Mouse (Mus musculus): Measurements from ENCODE around the gene Unc13a. TPM values are rescaled to one million over a fixed set of nuclear protein-coding genes. Genes with fewer than 3 reads are reported as not detected.

Unc13a gene
- polyA plus RNA-seq, 1 experiment from 2014 or later, result 0.20 TPM

DNA sequence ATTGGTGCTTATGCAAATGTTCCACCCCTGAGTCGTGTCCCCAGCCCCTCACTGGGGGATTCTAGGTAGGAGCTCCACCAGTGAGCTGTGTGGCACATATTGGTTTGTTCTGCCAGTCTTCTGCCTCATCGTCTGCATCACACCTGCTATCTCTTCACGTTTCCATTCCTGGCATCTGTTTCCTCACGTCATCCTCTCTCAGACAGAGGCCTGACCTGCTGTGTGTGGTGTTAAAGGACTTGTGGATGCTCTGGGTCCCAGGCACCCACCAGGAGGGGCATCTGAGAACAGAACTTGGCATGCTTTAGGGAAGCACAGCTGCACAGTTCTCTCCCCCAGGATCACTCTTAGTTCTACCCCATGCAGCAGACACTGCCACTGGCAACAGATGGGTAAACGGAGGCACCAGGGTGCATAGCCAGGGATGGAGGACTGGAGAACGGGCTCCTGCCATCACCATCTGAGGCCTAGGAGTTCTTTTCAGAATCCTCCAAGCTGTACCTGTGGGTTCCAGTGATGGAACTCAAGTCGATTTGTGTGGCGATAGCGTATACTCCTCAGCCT, 4.0 kb upstream of the Unc13a start:
- peaks cover 50% of the 10 kb centered on the region for H3K4me1 ChIP-seq (replicated peaks)
- WGBS (ENCODE audit: insufficient replicate concordance), result 40% methylated on average over 9 of the region's 9 CpGs

DNA sequence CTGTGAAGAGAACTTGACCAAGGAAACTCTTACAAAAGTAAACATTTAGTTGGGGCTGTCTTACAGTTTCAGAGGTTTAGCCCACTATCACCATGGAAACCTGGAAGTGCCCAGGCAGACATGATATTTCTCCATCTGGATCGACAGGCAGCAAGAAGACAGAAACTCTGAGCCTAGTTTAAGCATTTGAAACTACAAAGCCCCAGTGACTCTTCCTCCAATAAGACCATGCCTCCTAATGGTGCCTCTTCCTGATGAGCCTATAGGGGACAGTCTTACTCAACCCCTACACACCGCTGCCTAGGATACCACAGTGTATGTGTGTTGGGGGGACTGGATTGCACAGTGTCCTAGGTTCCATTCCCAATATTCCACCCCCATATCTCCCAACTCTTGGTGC, 2.5 kb upstream of the Unc13a start:
- no peaks in the 10 kb centered on the region for H3K9me3 ChIP-seq (replicated peaks)
- H3K36me3 ChIP-seq, result no peaks in the 10 kb centered on the region
- H3K27ac ChIP-seq, result no peak overlapping the region
- peaks cover 58% of the 10 kb centered on the region for H3K4me1 ChIP-seq (replicated peaks)
- WGBS (ENCODE audit: insufficient replicate concordance), result 55% methylated on average over 2 of the region's 2 CpGs
- H3K4me2 ChIP-seq, result no peak overlapping the region
- no peak overlapping the region for H3K4me3 ChIP-seq (replicated peaks)
- H3K9ac ChIP-seq, result no peak overlapping the region
- H3K27me3 ChIP-seq, result peaks cover 32% of the 10 kb centered on the region
- no peak for ATAC-seq (ENCODE audit: low read depth)
- no peak for DNase-seq

More for the DNA sequence above, 4.0 kb upstream of the Unc13a start:
- Histone ChIP-seq H3K4me3 (replicated peaks) (peak overlapping the region; percentile 76), H3K9ac (peak overlapping the region; percentile 81), H3K4me2 (peak overlapping the region; percentile 89), H3K36me3 (no peaks in the 10 kb centered on the region), H3K27me3 (peaks cover 28% of the 10 kb centered on the region), H3K9me3 (replicated peaks) (no peaks in the 10 kb centered on the region), H3K27ac (peak overlapping the region; percentile 77)
- ATAC-seq (ENCODE audit: low read depth), result no peak
- DNase-seq, result no peak

DNA sequence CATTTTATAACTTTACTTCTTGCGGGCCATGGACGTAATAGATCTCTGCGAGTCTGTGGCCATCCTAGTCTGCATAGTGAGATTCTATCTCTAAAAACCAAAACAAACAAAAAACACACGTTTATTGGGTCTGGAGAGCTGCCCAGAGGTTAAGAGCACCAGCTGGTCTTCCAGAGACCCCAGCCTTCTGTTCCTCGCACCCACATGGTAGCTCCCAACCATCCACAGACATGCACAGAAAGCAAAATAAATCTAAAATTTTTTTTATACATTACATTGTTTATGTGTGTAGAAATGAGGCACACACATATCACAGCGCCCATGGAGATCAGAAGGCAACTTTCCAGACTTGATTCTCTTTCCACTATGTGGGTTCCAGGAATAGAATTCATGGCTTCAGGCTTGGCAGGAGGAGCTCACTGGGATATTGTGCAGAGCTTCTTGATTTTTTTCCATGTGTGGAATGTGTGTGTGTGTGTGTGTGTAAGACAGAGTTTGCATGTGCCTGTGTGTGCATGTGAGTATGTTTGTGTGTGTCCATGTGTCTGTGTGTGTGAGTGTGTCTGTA, 695 bp upstream of the Unc13a start:
- no peak overlapping the region for H3K27ac ChIP-seq
- H3K4me1 ChIP-seq (replicated peaks), result peaks cover 62% of the 10 kb centered on the region
- peak overlapping the region; percentile 83 for H3K4me2 ChIP-seq
- H3K4me3 ChIP-seq (replicated peaks), result peak overlapping the region; percentile 58
- ATAC-seq (ENCODE audit: low read depth), result no peak
- no peaks in the 10 kb centered on the region for H3K9me3 ChIP-seq (replicated peaks)
- WGBS (ENCODE audit: insufficient replicate concordance), result 64% methylated on average over 6 of the region's 6 CpGs
- H3K9ac ChIP-seq, result 0 out of 2 replicates have a peak overlapping the region, but pooled peaks have one; percentile 4
- DNase-seq, result no peak
- H3K27me3 ChIP-seq, result peaks cover 43% of the 10 kb centered on the region
- no peaks in the 10 kb centered on the region for H3K36me3 ChIP-seq

DNA sequence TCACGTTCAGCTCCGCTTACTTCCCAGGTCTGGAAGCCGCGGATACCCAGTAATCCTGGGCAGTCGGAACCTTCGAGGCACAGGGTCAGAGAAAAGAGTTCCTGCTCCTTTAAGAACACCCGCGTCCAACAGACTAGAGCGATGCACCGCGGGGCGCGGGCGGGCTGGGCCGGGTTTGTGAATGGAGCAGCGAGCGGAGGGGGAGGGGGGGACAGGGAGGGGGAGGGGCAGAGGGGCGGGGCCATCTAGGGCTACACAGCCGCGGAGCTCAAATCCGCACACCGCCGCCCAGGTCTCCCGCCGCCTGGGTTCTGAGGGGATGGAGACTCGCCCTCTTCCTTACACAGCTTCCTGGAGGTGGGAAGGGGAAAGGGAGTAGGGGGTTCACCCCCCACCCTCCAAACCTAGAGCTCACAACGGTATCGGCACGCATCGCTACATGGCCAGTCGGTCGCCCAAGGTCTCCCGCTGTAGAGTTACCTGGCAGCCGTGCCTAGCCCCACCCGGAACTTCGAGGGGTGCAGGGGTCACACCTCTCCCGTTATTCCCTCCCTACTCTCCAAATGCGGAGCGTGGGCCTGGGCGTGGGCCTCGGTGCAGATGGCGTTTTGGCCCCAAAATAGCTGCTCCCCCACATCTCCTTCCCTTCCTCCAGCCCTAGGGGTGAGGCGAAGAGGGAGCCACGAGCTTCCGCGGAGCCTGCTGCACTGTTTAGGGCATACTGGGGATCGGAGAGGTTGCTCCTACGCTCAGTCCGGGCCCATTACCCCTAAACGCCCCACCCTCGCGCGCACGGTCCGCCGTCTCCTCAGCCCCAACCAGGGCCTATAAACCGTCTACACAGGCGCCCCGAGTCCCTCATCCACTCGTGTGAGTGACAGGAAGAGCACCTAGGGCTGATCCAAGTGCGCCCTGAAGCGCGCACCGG, 672 bp downstream of the Unc13a start:
- peak overlapping the region; percentile 58 for H3K4me3 ChIP-seq (replicated peaks)
- H3K9ac ChIP-seq, result no peak overlapping the region
- peaks cover 54% of the 10 kb centered on the region for H3K4me1 ChIP-seq (replicated peaks)
- 1% methylated on average over 63 of the region's 64 CpGs for WGBS (ENCODE audit: insufficient replicate concordance)
- H3K27me3 ChIP-seq, result peaks cover 56% of the 10 kb centered on the region
- H3K36me3 ChIP-seq, result no peaks in the 10 kb centered on the region
- ATAC-seq (ENCODE audit: low read depth), result peak; percentile 35
- H3K9me3 ChIP-seq (replicated peaks), result no peaks in the 10 kb centered on the region
- H3K27ac ChIP-seq, result no peak overlapping the region
- peak overlapping the region; percentile 83 for H3K4me2 ChIP-seq
- no peak for DNase-seq

DNA sequence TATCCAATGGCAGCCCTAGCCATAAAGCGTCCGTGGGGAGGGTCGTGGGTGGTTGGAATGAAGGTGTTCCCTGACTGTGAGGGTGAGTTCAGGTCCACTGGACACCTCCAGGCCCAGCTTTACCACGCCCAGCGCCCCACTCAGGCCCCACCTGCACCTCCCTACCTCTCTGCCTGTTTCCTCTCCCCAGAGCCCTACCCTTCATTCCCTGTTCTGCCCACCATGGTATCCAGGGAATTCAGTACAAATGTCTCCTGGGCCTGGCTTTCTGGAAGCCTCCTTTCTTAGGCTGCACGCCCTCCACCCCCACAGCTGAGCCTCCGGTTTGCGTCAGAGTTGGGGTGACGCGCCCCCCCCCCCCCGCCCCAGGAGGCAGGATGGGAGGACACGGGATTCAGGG, 1.4 kb downstream of the Unc13a start:
- WGBS (ENCODE audit: insufficient replicate concordance), result 23% methylated on average over 11 of the region's 12 CpGs
- Histone ChIP-seq H3K27ac (no peak overlapping the region), H3K4me1 (replicated peaks) (peaks cover 53% of the 10 kb centered on the region), H3K4me2 (peak overlapping the region; percentile 83), H3K4me3 (replicated peaks) (peak overlapping the region; percentile 58), H3K27me3 (peaks cover 58% of the 10 kb centered on the region), H3K9ac (no peak overlapping the region), H3K36me3 (no peaks in the 10 kb centered on the region), H3K9me3 (replicated peaks) (no peaks in the 10 kb centered on the region)
- ATAC-seq (ENCODE audit: low read depth), result no peak
- no peak for DNase-seq

DNA sequence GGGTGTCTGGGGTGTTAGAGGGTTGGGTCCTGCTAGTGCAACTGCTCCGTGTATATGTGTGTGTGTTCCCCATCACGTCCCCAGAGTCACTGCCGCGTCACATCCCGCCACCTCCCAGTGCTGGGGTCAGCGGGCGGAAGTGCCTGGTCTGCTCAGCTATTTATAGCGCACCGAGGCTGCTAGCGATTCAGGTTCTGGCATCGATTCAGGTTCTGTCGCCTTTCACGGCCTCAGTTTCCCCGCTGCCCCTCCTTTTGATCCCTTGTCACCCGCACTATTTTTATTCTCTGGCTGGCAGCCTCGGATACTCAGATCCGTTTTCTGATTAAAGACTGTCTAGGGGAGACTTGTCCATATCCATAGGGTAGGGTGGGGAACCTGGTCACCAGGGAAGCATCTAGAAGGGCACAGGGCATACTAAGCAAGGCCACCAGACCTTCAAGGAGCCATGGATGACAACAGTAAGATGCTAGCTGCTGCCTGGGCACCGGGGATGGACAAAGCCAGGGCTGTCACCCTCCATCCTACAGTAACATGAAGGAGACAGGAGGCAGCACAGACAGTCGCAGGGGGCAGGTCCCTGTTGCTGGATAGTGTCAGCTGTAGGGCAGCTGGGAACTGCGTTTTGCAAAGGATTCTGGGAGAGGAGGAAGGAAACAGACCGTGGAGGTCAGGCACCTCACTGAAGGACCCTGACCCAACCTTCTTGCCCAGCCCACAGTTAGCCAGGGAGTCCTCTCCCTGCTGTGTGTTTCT, 3.2 kb downstream of the Unc13a start:
- H3K4me3 ChIP-seq (replicated peaks), result peak overlapping the region; percentile 8; the same call in 1 of the 2 replicates

DNA sequence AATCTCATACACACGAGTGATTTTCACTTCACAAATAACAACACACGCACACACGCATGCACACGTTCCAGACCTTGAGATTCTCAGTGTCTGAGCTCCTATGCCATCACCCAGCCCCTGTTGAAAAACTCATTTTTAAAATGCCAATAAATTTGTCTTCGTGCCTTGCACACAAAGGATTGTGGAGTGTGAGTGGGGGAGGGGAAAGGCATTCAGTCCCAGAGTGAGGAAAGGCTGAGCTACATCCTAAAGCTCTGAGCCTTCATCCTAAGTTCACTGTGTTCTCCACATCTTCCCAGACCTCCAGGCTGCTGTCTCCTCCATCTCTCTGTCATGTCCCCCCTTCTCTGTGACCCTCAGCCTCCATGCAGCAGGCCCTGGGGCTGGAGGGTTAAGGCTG, 4.3 kb downstream of the Unc13a start:
- peaks cover 72% of the 10 kb centered on the region for H3K27me3 ChIP-seq
- no peak overlapping the region for H3K4me2 ChIP-seq
- no peaks in the 10 kb centered on the region for H3K9me3 ChIP-seq (replicated peaks)
- ATAC-seq (ENCODE audit: low read depth), result no peak
- H3K27ac ChIP-seq, result no peak overlapping the region
- no peak overlapping the region for H3K9ac ChIP-seq
- DNase-seq, result no peak
- H3K4me1 ChIP-seq (replicated peaks), result peaks cover 57% of the 10 kb centered on the region
- no peak overlapping the region for H3K4me3 ChIP-seq (replicated peaks)
- no peaks in the 10 kb centered on the region for H3K36me3 ChIP-seq
- 57% methylated on average over 5 of the region's 5 CpGs for WGBS (ENCODE audit: insufficient replicate concordance)

More for the DNA sequence above, 3.2 kb downstream of the Unc13a start:
- H3K4me1 ChIP-seq (replicated peaks), result peaks cover 59% of the 10 kb centered on the region
- H3K27ac ChIP-seq, result no peak overlapping the region; the same call in 1 of the 2 replicates
- H3K27me3 ChIP-seq, result peaks cover 63% of the 10 kb centered on the region
- H3K36me3 ChIP-seq, result no peaks in the 10 kb centered on the region
- no peaks in the 10 kb centered on the region for H3K9me3 ChIP-seq (replicated peaks)
- ATAC-seq (ENCODE audit: low read depth) (no peak), DNase-seq (peak; percentile 35)
- WGBS (ENCODE audit: insufficient replicate concordance), result 1% methylated on average over 21 of the region's 21 CpGs
- peak overlapping the region; percentile 44 for H3K4me2 ChIP-seq
- H3K9ac ChIP-seq, result 0 out of 2 replicates have a peak overlapping the region, but pooled peaks have one; percentile 4

DNA sequence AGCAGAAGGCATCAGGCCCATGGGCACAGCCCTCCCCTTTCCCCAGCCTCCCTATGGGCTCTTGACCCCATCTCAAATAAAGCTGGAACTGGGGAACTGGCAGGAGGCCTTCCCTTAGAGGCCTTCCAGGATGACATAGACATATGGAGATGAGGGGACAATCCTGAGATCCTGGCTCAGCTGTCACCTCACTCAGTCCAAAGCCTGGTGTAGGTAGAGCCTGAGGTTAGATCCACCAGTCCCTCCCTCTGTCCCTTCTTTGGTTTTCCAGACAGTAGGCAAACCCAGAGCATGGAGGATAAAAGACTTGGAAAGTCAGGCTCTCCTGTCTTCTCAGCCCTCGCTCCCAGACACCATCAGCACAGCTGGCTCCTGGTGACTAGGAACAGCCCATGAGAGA, 4.7 kb downstream of the Unc13a start:
- no peak overlapping the region for H3K27ac ChIP-seq
- H3K4me3 ChIP-seq (replicated peaks), result no peak overlapping the region
- 52% methylated on average over 1 of the region's 1 CpGs for WGBS (ENCODE audit: insufficient replicate concordance)
- no peak for ATAC-seq (ENCODE audit: low read depth)
- no peaks in the 10 kb centered on the region for H3K9me3 ChIP-seq (replicated peaks)
- peaks cover 72% of the 10 kb centered on the region for H3K27me3 ChIP-seq
- peaks cover 53% of the 10 kb centered on the region for H3K4me1 ChIP-seq (replicated peaks)
- H3K4me2 ChIP-seq, result no peak overlapping the region
- H3K36me3 ChIP-seq, result no peaks in the 10 kb centered on the region
- H3K9ac ChIP-seq, result no peak overlapping the region
- DNase-seq, result no peak

DNA sequence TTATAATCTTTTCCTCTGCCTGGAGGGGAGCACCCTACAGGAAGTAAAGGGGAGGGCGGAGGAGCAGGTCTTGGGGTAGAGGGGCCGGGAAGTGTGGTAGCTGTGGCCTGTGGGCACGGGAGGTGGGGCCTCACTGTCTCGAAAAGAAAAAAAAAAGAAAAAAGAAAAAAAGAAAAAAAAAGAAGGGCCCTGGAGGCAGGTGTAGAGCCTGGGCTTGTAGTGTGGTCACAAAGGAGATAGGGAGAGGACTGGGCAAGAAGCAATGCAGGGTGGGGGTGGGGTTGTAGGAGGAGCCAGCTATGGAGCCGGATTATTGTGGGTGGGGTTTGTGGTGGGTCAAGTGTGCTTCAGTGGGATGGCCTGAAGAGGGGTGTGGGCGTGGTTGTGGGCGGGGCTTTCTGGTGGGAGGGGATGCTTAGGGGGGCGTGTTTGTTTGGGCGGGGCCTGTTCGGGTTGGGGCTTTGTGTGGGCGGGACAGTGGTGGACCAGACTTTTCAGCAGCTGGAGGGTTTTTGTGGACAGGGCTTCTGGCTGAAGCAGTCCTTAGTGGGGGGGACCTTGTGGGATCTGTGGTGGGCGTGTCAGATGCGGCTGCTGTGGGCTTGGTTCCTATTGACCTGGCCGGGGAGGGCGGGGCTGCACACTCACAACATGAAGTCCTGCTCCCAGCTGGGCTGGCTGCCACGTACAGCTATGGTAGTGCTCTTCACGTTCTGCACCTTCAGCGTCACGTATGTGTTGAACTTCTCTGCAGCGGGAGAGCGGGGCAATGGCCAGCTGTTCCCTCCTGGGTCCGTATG, 6.0 kb downstream of the Unc13a start:
- Histone ChIP-seq H3K4me3 (replicated peaks) (peak overlapping the region; percentile 28), H3K27me3 (peaks cover 69% of the 10 kb centered on the region), H3K4me2 (peak overlapping the region; percentile 54), H3K36me3 (no peaks in the 10 kb centered on the region), H3K9ac (no peak overlapping the region), H3K4me1 (replicated peaks) (peaks cover 42% of the 10 kb centered on the region), H3K27ac (no peak overlapping the region), H3K9me3 (replicated peaks) (no peaks in the 10 kb centered on the region)
- WGBS (ENCODE audit: insufficient replicate concordance), result 3% methylated on average over 22 of the region's 22 CpGs
- DNase-seq, result peak; percentile 60
- ATAC-seq (ENCODE audit: low read depth), result peak; percentile 67

DNA sequence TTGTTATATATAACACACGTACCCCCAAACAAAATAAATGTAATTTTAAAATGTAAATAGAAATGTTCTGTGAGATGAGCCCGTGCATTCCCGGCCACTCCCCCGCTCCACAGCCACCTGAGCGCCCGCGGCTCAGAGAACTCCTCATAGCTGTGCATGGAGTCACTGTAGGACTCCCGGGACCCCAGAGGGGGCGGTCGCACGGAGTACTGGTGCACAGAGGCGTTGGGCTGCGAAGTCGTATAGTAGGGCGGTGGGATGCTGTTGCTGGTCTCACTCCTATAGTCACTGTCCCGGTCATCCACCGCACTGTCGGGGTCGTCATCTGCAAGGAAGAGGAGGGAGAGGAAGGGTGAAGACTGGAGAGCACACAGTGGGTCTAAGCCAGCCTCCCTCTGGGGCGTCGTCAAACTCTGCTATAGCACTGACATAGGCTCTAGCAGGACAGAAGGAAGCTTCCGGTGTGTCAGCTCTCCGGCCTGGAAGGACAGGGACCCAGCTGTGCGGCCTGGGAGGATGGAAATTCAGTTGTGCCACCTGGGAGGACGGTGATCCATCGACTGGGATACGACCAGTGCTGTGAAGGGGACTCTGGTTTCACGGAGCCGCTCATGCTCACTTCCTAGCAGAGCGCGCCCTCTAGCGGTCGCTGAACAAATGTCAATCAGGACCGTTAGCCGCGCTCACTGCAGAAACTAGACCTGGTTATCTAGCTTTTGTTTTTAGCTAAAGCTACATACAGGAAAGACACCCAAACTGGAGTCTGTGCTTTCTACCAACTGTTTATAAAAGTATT, 11.0 kb downstream of the Unc13a start:
- peaks cover 64% of the 10 kb centered on the region for H3K27me3 ChIP-seq
- no peak overlapping the region for H3K4me3 ChIP-seq (replicated peaks)
- no peaks in the 10 kb centered on the region for H3K9me3 ChIP-seq (replicated peaks)
- ATAC-seq (ENCODE audit: low read depth), result peak; percentile 29; the same call in 1 of the 2 replicates
- DNase-seq, result peak; percentile 60
- no peaks in the 10 kb centered on the region for H3K36me3 ChIP-seq
- peaks cover 25% of the 10 kb centered on the region for H3K4me1 ChIP-seq (replicated peaks)
- 0 out of 2 replicates have a peak overlapping the region, but pooled peaks have one; percentile 12 for H3K4me2 ChIP-seq
- H3K9ac ChIP-seq, result no peak overlapping the region
- WGBS (ENCODE audit: insufficient replicate concordance), result 10% methylated on average over 36 of the region's 36 CpGs
- no peak overlapping the region for H3K27ac ChIP-seq
